Mouse (Mus musculus): ENCODE measurements around the gene Med23. TPM values are rescaled to one million over a fixed set of nuclear protein-coding genes. Genes with fewer than 3 reads are reported as not detected.

Gene Med23
- polyA plus RNA-seq, 1 experiment: 0.30 TPM

GRCm38 (mm10) chr10:24841998-24842397 lies 27.8 kb upstream of the Med23 start:
- no peak for TF ChIP-seq GATA1 (IDR thresholded peaks at IDR 0.05; ENCODE audit: low read length)
- TF ChIP-seq TAL1 (IDR thresholded peaks at IDR 0.05; ENCODE audit: low read length): no peak
- H3K27me3 ChIP-seq (ENCODE audit: control insufficient read depth): peaks cover 3% of the 10 kb centered on the region; the same call in 1 of the 2 replicates

GRCm38 (mm10) chr10:24842676-24843075 lies 27.1 kb upstream of the Med23 start, which contains the start of gene Enpp3:
Gene Enpp3 (minus strand): TSS chr10:24842823.
- peaks cover 20% of the 10 kb centered on the region for H3K4me1 ChIP-seq (ENCODE audit: control insufficient read depth)
- H3K4me3 ChIP-seq (replicated peaks): no peak within 1 kb of the TSS
- H3K36me3 ChIP-seq (ENCODE audit: control insufficient read depth): no peaks in the 10 kb centered on the region
- no peak for TF ChIP-seq TAL1 (IDR thresholded peaks at IDR 0.05; ENCODE audit: low read length)
- TF ChIP-seq GATA1 (IDR thresholded peaks at IDR 0.05; ENCODE audit: low read length): no peak
- peaks cover 3% of the 10 kb centered on the region; the same call in 1 of the 2 replicates for H3K27me3 ChIP-seq (ENCODE audit: control insufficient read depth)
- no peaks in the 10 kb centered on the region; the same call in 1 of the 2 replicates for H3K9me3 ChIP-seq (ENCODE audit: control insufficient read depth, low read length)

More at GRCm38 (mm10) chr10:24841998-24842397, 27.8 kb upstream of the Med23 start:
- Histone ChIP-seq H3K36me3 (ENCODE audit: control insufficient read depth) (no peaks in the 10 kb centered on the region), H3K9me3 (ENCODE audit: control insufficient read depth, low read length) (no peaks in the 10 kb centered on the region; the same call in 1 of the 2 replicates), H3K4me3 (replicated peaks) (no peak overlapping the region), H3K4me1 (ENCODE audit: control insufficient read depth) (peaks cover 20% of the 10 kb centered on the region)

DNA sequence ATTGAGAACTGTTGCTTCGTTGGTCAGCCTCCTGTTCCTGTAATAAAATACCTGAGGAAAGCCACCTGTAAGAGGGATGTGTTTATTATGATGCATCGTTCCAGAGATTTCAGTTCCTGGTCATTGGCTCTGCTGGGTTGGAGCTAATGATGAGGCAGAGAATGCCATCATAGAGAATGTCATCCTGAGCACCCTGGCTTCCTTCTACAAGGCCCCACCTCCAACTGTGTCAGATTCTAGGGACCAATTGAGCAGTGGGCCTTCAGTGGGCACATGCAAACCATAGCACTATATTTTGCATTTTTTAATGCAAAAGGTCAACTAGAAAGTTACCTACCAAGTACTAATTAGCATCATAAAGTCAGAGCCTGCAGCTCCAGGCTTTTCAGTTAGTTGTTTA lies 6.6 kb upstream of the Med23 start:
- no peak for TF ChIP-seq GATA1 (IDR thresholded peaks at IDR 0.05; ENCODE audit: low read length)
- TF ChIP-seq TAL1 (IDR thresholded peaks at IDR 0.05; ENCODE audit: low read length): no peak
- no peaks in the 10 kb centered on the region; the same call in 1 of the 2 replicates for H3K27me3 ChIP-seq (ENCODE audit: control insufficient read depth)
- no peaks in the 10 kb centered on the region for H3K36me3 ChIP-seq (ENCODE audit: control insufficient read depth)
- H3K4me3 ChIP-seq (replicated peaks): no peak overlapping the region
- peaks cover 3% of the 10 kb centered on the region for H3K4me1 ChIP-seq (ENCODE audit: control insufficient read depth)
- H3K9me3 ChIP-seq (ENCODE audit: control insufficient read depth, low read length): no peaks in the 10 kb centered on the region

DNA sequence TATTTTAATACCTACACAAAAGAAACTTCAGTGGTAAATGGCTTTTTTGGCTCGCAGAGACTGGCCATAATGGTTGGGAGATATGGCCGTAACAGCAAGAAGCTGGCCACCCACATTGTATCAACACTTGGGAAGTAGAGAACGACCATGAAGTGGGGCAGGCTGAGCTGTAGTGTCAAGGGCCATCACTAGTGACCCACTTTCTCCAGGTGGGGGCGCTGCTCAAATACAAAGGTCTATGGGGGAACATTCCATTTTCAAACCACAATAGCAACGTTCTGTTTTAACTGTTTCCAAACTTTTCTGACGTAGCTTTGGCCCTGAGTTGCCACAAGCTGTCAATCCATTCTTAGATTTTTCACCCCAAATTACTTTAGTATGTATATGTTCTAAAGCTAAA lies 5.4 kb upstream of the Med23 start:
- Histone ChIP-seq H3K4me1 (ENCODE audit: control insufficient read depth) (peaks cover 4% of the 10 kb centered on the region), H3K9me3 (ENCODE audit: control insufficient read depth, low read length) (no peaks in the 10 kb centered on the region), H3K36me3 (ENCODE audit: control insufficient read depth) (no peaks in the 10 kb centered on the region), H3K4me3 (replicated peaks) (no peak overlapping the region), H3K27me3 (ENCODE audit: control insufficient read depth) (peaks cover 2% of the 10 kb centered on the region; the same call in 1 of the 2 replicates)
- TF ChIP-seq GATA1 (IDR thresholded peaks at IDR 0.05; ENCODE audit: low read length) (no peak), TAL1 (IDR thresholded peaks at IDR 0.05; ENCODE audit: low read length) (no peak)

- Histone ChIP-seq H3K4me3 (replicated peaks) (no peak overlapping the region), H3K9me3 (ENCODE audit: control insufficient read depth, low read length) (no peaks in the 10 kb centered on the region), H3K27me3 (ENCODE audit: control insufficient read depth) (no peaks in the 10 kb centered on the region), H3K4me1 (ENCODE audit: control insufficient read depth) (peaks cover 10% of the 10 kb centered on the region), H3K36me3 (ENCODE audit: control insufficient read depth) (peaks cover 72% of the 10 kb centered on the region)
- TF ChIP-seq TAL1 (IDR thresholded peaks at IDR 0.05; ENCODE audit: low read length): no peak
- TF ChIP-seq GATA1 (IDR thresholded peaks at IDR 0.05; ENCODE audit: low read length): no peak
Observed at GRCm38 (mm10) chr10:24873624-24874023, 3.8 kb downstream of the Med23 start.

- no peaks in the 10 kb centered on the region for H3K27me3 ChIP-seq (ENCODE audit: control insufficient read depth)
- no peaks in the 10 kb centered on the region for H3K9me3 ChIP-seq (ENCODE audit: control insufficient read depth, low read length)
- H3K4me3 ChIP-seq (replicated peaks): no peak overlapping the region
- TF ChIP-seq TAL1 (IDR thresholded peaks at IDR 0.05; ENCODE audit: low read length): no peak
- no peak for TF ChIP-seq GATA1 (IDR thresholded peaks at IDR 0.05; ENCODE audit: low read length)
- peaks cover 86% of the 10 kb centered on the region for H3K36me3 ChIP-seq (ENCODE audit: control insufficient read depth)
- H3K4me1 ChIP-seq (ENCODE audit: control insufficient read depth): no peaks in the 10 kb centered on the region; the same call in 1 of the 2 replicates
Observed at GRCm38 (mm10) chr10:24886008-24886407, 16.2 kb downstream of the Med23 start.

DNA sequence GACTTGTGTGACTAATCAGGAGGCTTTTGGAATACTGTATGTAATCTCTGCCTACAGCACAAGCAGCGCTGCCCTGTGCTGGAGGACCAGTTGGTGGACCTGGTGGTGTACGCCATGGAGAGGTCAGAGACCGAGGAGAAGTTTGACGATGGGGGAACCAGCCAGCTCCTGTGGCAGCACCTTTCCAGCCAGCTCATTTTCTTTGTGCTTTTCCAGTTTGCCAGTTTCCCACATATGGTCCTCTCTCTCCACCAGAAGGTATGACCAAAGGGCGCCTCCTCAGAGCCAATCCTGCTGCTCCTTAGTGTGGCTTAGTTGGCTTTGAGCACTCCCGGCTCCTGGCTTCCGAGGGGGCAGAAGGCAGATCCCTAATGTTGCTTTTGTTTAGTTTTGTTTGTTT lies 18.6 kb downstream of the Med23 start:
- no peaks in the 10 kb centered on the region for H3K27me3 ChIP-seq (ENCODE audit: control insufficient read depth)
- no peaks in the 10 kb centered on the region; the same call in 1 of the 2 replicates for H3K4me1 ChIP-seq (ENCODE audit: control insufficient read depth)
- H3K4me3 ChIP-seq (replicated peaks): no peak overlapping the region
- H3K9me3 ChIP-seq (ENCODE audit: control insufficient read depth, low read length): no peaks in the 10 kb centered on the region
- TF ChIP-seq GATA1 (IDR thresholded peaks at IDR 0.05; ENCODE audit: low read length) (no peak), TAL1 (IDR thresholded peaks at IDR 0.05; ENCODE audit: low read length) (no peak)
- H3K36me3 ChIP-seq (ENCODE audit: control insufficient read depth): peaks cover 85% of the 10 kb centered on the region

DNA sequence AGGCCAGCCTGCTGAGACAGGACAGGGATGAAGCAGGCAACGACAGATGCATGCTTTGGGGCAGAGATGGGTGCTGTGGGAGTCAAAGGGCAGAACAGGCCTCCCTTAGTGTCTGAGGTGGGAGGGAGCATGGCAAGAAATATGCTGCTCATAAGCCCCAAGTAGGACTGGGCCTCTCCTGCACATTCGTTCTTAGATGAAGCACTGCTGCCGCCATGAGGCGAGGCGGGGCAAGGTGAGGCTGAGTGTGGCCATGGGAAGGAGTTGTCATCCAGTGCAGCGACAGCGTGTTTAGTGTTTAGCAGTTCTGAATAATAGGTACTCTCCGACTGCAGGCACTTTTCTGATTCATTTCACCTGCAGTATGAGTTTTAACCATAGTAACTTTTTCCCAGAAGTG lies 26.1 kb downstream of the Med23 start:
- TF ChIP-seq GATA1 (IDR thresholded peaks at IDR 0.05; ENCODE audit: low read length) (no peak), TAL1 (IDR thresholded peaks at IDR 0.05; ENCODE audit: low read length) (no peak)
- Histone ChIP-seq H3K9me3 (ENCODE audit: control insufficient read depth, low read length) (no peaks in the 10 kb centered on the region), H3K4me1 (ENCODE audit: control insufficient read depth) (no peaks in the 10 kb centered on the region), H3K36me3 (ENCODE audit: control insufficient read depth) (peaks cover 92% of the 10 kb centered on the region), H3K27me3 (ENCODE audit: control insufficient read depth) (no peaks in the 10 kb centered on the region), H3K4me3 (replicated peaks) (no peak overlapping the region)

DNA sequence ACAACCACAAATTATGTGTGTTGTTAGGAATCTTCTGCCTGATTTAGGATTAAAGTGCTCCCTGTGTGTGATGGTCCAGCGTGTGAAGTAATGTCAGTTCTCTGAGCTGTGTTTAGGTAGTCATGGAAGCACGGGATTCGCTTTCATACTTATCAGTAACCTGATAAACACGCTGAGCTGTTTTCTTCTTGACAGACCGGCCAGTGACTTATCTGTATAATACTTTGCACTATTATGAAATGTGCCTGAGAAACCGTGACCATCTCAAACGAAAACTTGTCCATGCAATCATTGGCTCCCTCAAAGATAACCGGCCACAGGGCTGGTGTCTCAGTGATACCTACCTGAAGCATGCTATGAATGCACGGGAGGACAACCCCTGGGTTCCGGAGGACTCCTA lies 35.8 kb downstream of the Med23 start:
- no peak overlapping the region for H3K4me3 ChIP-seq (replicated peaks)
- peaks cover 97% of the 10 kb centered on the region for H3K36me3 ChIP-seq (ENCODE audit: control insufficient read depth)
- H3K9me3 ChIP-seq (ENCODE audit: control insufficient read depth, low read length): no peaks in the 10 kb centered on the region
- no peaks in the 10 kb centered on the region for H3K27me3 ChIP-seq (ENCODE audit: control insufficient read depth)
- H3K4me1 ChIP-seq (ENCODE audit: control insufficient read depth): no peaks in the 10 kb centered on the region
- TF ChIP-seq TAL1 (IDR thresholded peaks at IDR 0.05; ENCODE audit: low read length) (no peak), GATA1 (IDR thresholded peaks at IDR 0.05; ENCODE audit: low read length) (no peak)

GRCm38 (mm10) chr10:24911199-24911598 lies 41.4 kb downstream of the Med23 start:
- no peaks in the 10 kb centered on the region for H3K27me3 ChIP-seq (ENCODE audit: control insufficient read depth)
- no peaks in the 10 kb centered on the region for H3K9me3 ChIP-seq (ENCODE audit: control insufficient read depth, low read length)
- peaks cover 91% of the 10 kb centered on the region for H3K36me3 ChIP-seq (ENCODE audit: control insufficient read depth)
- no peak overlapping the region for H3K4me3 ChIP-seq (replicated peaks)
- TF ChIP-seq GATA1 (IDR thresholded peaks at IDR 0.05; ENCODE audit: low read length) (no peak), TAL1 (IDR thresholded peaks at IDR 0.05; ENCODE audit: low read length) (no peak)
- H3K4me1 ChIP-seq (ENCODE audit: control insufficient read depth): no peaks in the 10 kb centered on the region

Measured in erythroblast, embryonic 14.5 days (primary cell).